Mouse (Mus musculus) layer of hippocampus, adult 9-11 months (tissue): ENCODE measurements around the gene Alpi.

Experiments
- DNase-seq: peaks from one replicate; pipeline ENCODE4 v3.0.0; 2022

Alpi gene

DNA sequence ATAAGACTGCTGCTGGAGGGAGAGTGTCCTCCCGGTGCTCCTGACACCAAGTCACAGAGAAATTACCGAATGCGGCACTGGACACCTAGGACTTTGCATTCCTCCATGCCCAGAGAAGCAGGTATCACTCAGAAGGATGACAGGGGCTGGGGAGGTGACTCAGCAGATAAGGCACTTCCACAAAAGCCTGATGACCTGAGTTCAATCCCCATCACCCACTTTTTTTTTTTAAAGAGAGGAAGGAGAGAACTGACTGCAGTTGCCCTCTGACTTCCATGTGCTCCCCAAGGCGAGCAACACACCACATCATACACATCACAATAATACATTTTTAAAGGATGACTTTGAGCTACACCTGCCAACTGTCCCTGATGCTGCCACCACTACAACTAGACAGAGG lies 44.3 kb downstream of the Alpi start:
- no peak for DNase-seq

- no peak for DNase-seq
Measured at GRCm38 (mm10) chr1:87051369-87051768, 50.0 kb downstream of the Alpi start.

- DNase-seq: no peak
Measured at GRCm38 (mm10) chr1:87050700-87051099, 50.7 kb downstream of the Alpi start.

DNA sequence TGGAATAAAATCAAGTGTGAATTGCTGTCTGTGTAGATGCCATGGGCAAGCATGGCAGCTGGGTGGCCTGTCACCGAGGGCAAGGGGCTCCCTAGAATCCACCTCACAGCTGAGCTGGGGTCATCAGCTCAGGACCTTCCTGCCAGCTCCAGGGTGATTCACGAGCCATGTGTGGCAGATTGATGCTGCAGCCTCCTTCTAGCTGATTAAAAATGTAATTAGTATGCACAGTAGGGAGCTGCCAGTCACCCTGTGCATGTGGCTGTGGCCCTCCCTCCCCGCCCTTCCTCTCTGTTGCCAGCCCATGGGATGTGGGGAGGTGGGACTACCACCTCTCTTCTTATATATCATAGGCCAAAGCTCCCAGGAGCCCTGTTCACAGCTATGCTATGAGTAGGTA lies 51.3 kb downstream of the Alpi start:
- DNase-seq: no peak
